Mouse (Mus musculus) spleen, postnatal 14 days (tissue): Measurements from ENCODE around the gene Mrgpra2b.
"Not testable (repeated sequence)": the region's sequence is repeated elsewhere in the genome, so short reads cannot be mapped to it uniquely, and the experiment has no call there.

Experiments used
- DNase-seq, 2 experiments: peaks; one replicate each; pipeline ENCODE4 v3.0.0; 2021 to 2022; ENCODE audit warnings: low spot score in 2 of 2

Mrgpra2b gene

GRCm38 (mm10) chr7:47528762-47529161 is at the start of gene Mrgpra2b:
Gene Mrgpra2b, minus strand, starts transcription at chr7:47528862.
- no peak for DNase-seq

GRCm38 (mm10) chr7:47516379-47516778 is 12.3 kb downstream of the Mrgpra2b start:
- DNase-seq = no peak

GRCm38 (mm10) chr7:47515050-47515449 is 13.6 kb downstream of the Mrgpra2b start:
- DNase-seq = no peak

- no peak for DNase-seq
Observed at GRCm38 (mm10) chr7:47502953-47503352, 25.7 kb downstream of the Mrgpra2b start.

- not testable (repeated sequence) for DNase-seq
Observed at GRCm38 (mm10) chr7:47491266-47491665, 37.4 kb downstream of the Mrgpra2b start.

- DNase-seq = not testable (repeated sequence)
Observed at GRCm38 (mm10) chr7:47489438-47489837, 39.2 kb downstream of the Mrgpra2b start.

- DNase-seq = not testable (repeated sequence)
Observed at GRCm38 (mm10) chr7:47483181-47483580, 45.5 kb downstream of the Mrgpra2b start.

GRCm38 (mm10) chr7:47473904-47474303 is 54.8 kb downstream of the Mrgpra2b start:
- DNase-seq = not testable (repeated sequence)

GRCm38 (mm10) chr7:47465278-47465981 is 63.2 kb downstream of the Mrgpra2b start:
- DNase-seq = not testable (repeated sequence)

- not testable (repeated sequence) for DNase-seq
Observed at GRCm38 (mm10) chr7:47452015-47452414, 76.6 kb downstream of the Mrgpra2b start, which contains the start of gene Mrgpra2a. Gene Mrgpra2a, minus strand, starts transcription at chr7:47452139.

- DNase-seq = not testable (repeated sequence)
Observed at GRCm38 (mm10) chr7:47445729-47446128, 82.9 kb downstream of the Mrgpra2b start.

GRCm38 (mm10) chr7:47436463-47436862 is 92.2 kb downstream of the Mrgpra2b start:
- DNase-seq = not testable (repeated sequence)

- DNase-seq = not testable (repeated sequence)
Observed at GRCm38 (mm10) chr7:47427815-47428508, 100.7 kb downstream of the Mrgpra2b start.
